Mouse (Mus musculus) hindbrain, embryonic 16.5 days (tissue): ENCODE results near the gene Paf1. TPM values are rescaled to one million over a fixed set of nuclear protein-coding genes. Genes with fewer than 3 reads are reported as not detected.
A peak's percentile ranks its signal among the peaks of the same experiment; 100 is the strongest.

Experiments
- ATAC-seq: fragments of 200-750 bp; cut with Nextera tagmentation; 2 replicates; pipeline ENCODE4 v1.8.0; 2017; ENCODE audit warnings: moderate TSS enrichment, moderate library complexity
- H3K27ac ChIP-seq: fragments of 300-500 bp; sonication (generic); 2 replicates; pipeline ENCODE4 v1.5.1; 2014; ENCODE audit warnings: low read depth, mild to moderate bottlenecking, control low read depth, low read length, moderate library complexity
- H3K27me3 ChIP-seq: fragments of 300-500 bp; sonication (generic); replicated peaks from 2 replicates; pipeline ENCODE4 v1.6.1; 2014; ENCODE audit warnings: low read length; ENCODE audit not compliant: control insufficient read depth, insufficient read depth
- H3K36me3 ChIP-seq: fragments of 300-500 bp; sonication (generic); 2 replicates; pipeline ENCODE4 v1.6.1; 2014; ENCODE audit warnings: mild to moderate bottlenecking, low read length, moderate library complexity, mixed read lengths; ENCODE audit not compliant: control insufficient read depth, insufficient read depth
- H3K4me1 ChIP-seq: fragments of 300-500 bp; sonication (generic); 2 replicates; pipeline ENCODE4 v1.6.1; 2014; ENCODE audit warnings: low read depth, low read length; ENCODE audit not compliant: control insufficient read depth, insufficient read depth
- H3K4me2 ChIP-seq: fragments of 300-500 bp; sonication (generic); 2 replicates; pipeline ENCODE4 v1.6.1; 2014; ENCODE audit warnings: mild to moderate bottlenecking, low read length, control low read depth, moderate library complexity
- H3K4me3 ChIP-seq: fragments of 300-500 bp; sonication (generic); 2 replicates; pipeline ENCODE4 v1.5.1; 2014; ENCODE audit warnings: mild to moderate bottlenecking, low read length, control low read depth, moderate library complexity
- H3K9ac ChIP-seq: fragments of 300-500 bp; sonication (generic); 2 replicates; pipeline ENCODE4 v1.6.1; 2014; ENCODE audit warnings: low read depth, mild to moderate bottlenecking, control low read depth, low read length, moderate library complexity
- H3K9me3 ChIP-seq: fragments of 300-500 bp; sonication (generic); 2 replicates; pipeline ENCODE4 v1.6.1; 2014; ENCODE audit warnings: mild to moderate bottlenecking, low read length, moderate library complexity; ENCODE audit not compliant: control insufficient read depth
- WGBS: fragments of 180-500 bp; shearing (Covaris S2); extraction: QIAGEN DNeasy Blood & Tissue Kit; methylation state at CpG from one replicate; pipeline ENCODE4 v1.1.7; 2014; 5-methylcytosine and 5-hydroxymethylcytosine counted together
- polyA plus RNA-seq: library from polyadenylated mRNA; unstranded; fragments of >200 nt; fragmentation: Nextera tagmentation; extraction: Ambion mirVana; gene quantifications from 2 replicates; pipeline ENCODE4 v1.2.1, GENCODE M21; 2015

Paf1 gene
- polyA plus RNA-seq, 1 experiment from 2014 or later, result 102 TPM

DNA sequence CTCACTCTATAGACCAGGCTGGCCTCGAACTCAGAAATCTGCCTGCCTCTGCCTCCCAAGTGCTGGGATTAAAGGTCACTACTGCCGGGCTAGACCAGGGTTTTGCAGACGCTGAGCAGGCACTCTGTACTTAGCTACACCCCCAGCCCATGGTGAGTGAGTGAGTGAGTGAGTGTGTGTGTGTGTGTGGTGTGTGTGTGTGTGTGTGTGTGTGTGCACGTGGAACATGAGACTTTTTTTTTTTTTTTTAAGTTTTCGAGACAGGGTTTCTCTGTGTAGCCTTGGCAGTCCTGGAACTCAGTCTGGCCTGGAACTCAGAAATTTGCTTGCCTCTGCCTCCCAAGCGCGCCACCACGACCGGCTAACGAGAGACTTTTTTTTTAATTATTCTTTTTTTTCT is 18.1 kb upstream of the Paf1 start:
- 77% methylated on average over 10 of the region's 10 CpGs for WGBS
- peaks cover 44% of the 10 kb centered on the region for H3K4me1 ChIP-seq
- no peak overlapping the region for H3K9ac ChIP-seq
- no peaks in the 10 kb centered on the region for H3K36me3 ChIP-seq
- H3K27ac ChIP-seq, result no peak overlapping the region; the same call in 1 of the 2 replicates
- no peak overlapping the region for H3K4me2 ChIP-seq
- no peak overlapping the region for H3K4me3 ChIP-seq
- no peak for ATAC-seq
- H3K9me3 ChIP-seq, result no peaks in the 10 kb centered on the region
- H3K27me3 ChIP-seq, result no peaks in the 10 kb centered on the region

DNA sequence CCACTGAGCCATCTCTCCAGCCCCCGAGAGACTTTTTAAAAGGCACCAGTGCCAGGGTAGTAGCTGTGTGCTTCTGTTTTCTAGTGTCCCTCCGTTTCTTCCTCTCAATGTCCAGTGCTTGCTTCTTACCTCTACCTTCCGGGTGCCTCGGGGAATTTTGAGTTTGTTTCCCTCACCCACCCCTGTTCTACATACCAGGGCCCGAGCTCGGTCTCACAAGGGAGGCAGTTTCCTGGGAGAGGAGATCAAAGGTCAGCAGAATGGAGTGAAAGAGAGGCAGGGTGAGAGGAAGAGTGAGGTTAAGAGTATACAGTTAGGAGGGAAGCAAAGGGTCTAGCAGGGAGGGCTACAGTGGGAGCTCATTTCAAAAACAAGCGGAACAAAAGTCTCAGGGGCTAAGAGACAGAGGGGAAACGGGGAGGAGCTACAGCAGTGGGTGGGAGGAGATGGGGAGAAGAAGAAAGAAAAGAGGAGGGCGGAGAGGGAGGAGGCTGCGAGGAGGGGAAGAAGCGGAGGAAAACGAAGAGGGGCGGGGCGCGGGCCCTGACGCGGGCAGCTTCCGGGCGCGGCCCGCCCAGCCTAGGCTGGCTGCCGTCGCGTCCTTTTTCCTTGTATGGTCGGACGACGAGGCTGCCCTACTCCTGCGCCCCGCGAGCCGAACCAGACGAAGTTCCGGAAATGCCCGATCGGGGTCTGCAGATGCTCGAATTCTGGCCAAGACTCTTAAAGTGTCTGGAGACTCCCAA is 17.4 kb upstream of the Paf1 start:
- Histone ChIP-seq H3K27ac (peak overlapping the region; percentile 87), H3K27me3 (no peaks in the 10 kb centered on the region), H3K9ac (peak overlapping the region; percentile 69), H3K4me1 (peaks cover 38% of the 10 kb centered on the region), H3K4me2 (peak overlapping the region; percentile 53), H3K36me3 (no peaks in the 10 kb centered on the region), H3K9me3 (no peaks in the 10 kb centered on the region), H3K4me3 (peak overlapping the region; percentile 48)
- ATAC-seq, result peak; percentile 23
- 1% methylated on average over 36 of the region's 36 CpGs for WGBS

- WGBS, result 5% methylated on average over 30 of the region's 30 CpGs
- peaks cover 29% of the 10 kb centered on the region for H3K4me1 ChIP-seq
- peak overlapping the region; percentile 87 for H3K27ac ChIP-seq
Observed at GRCm38 (mm10) chr7:28376011-28376771, 16.6 kb upstream of the Paf1 start.

DNA sequence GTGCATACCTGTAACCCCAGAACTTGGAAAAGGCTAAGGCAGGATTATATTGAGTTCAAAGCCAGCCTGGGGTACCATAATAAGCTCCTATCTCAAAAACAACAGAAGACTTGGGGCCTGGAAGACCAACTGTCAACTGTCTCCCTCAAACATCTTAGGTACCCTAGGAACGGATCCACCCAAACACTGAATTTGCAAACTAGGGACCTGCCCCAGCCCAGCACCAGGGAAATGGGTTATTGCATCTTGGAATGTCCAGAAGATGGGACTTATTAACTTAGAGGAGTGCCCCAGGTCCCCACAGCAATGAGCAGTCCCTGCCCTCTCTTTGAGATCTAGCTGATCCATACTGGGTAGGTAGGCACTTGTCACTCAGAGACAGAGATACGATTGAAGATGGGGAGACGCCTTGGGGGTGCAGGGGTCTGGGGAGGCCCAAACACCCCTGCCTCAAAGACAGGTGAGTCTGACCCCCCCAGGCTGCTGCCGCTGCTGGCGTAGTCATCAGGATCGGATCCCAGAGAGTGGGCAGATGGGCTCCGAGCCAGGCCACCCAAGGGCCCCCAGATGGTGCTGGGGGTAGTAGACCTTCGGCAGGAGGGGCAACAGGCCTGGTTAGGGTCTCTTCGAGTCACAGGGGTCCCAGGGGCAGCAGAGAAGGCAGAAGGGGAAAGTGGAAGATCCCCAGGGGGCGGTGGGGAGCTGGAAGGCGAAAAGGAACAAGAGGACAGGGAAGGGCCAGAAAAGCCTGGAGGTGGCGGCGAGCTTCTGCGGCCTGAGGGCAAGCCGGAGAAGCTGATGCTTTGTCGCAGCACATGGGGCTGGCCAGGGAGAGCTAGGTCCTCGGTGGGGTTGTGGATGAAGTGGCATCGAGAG is 15.3 kb upstream of the Paf1 start:
- peak overlapping the region; percentile 36 for H3K9ac ChIP-seq
- peaks cover 32% of the 10 kb centered on the region for H3K4me1 ChIP-seq
- no peak overlapping the region for H3K27ac ChIP-seq
- peak overlapping the region; percentile 70 for H3K4me2 ChIP-seq
- no peaks in the 10 kb centered on the region for H3K36me3 ChIP-seq
- no peaks in the 10 kb centered on the region for H3K9me3 ChIP-seq
- WGBS, result 68% methylated on average over 18 of the region's 18 CpGs
- no peak for ATAC-seq
- no peaks in the 10 kb centered on the region for H3K27me3 ChIP-seq
- H3K4me3 ChIP-seq, result peak overlapping the region; percentile 14

More at GRCm38 (mm10) chr7:28376011-28376771, 16.6 kb upstream of the Paf1 start:
- Histone ChIP-seq H3K4me3 (peak overlapping the region; percentile 48), H3K4me2 (peak overlapping the region; percentile 53), H3K36me3 (no peaks in the 10 kb centered on the region), H3K9ac (peak overlapping the region; percentile 69), H3K27me3 (no peaks in the 10 kb centered on the region), H3K9me3 (no peaks in the 10 kb centered on the region)
- ATAC-seq, result no peak

GRCm38 (mm10) chr7:28378066-28378690 is 14.6 kb upstream of the Paf1 start:
- WGBS, result 52% methylated on average over 31 of the region's 32 CpGs

GRCm38 (mm10) chr7:28378769-28379651 is 13.7 kb upstream of the Paf1 start:
- Histone ChIP-seq H3K4me1 (peaks cover 36% of the 10 kb centered on the region), H3K9me3 (no peaks in the 10 kb centered on the region), H3K9ac (peak overlapping the region; percentile 70), H3K4me2 (peak overlapping the region; percentile 70), H3K27me3 (no peaks in the 10 kb centered on the region), H3K27ac (peak overlapping the region; percentile 72), H3K36me3 (no peaks in the 10 kb centered on the region), H3K4me3 (peak overlapping the region; percentile 53)
- ATAC-seq, result peak; percentile 31
- WGBS, result under 1% methylated on average over 52 of the region's 53 CpGs

More at GRCm38 (mm10) chr7:28378066-28378690, 14.6 kb upstream of the Paf1 start:
- Histone ChIP-seq H3K27me3 (no peaks in the 10 kb centered on the region), H3K27ac (0 out of 2 replicates have a peak overlapping the region, but pooled peaks have one; percentile 72), H3K36me3 (no peaks in the 10 kb centered on the region), H3K4me1 (peaks cover 36% of the 10 kb centered on the region), H3K4me2 (peak overlapping the region; percentile 70), H3K9ac (peak overlapping the region; percentile 70), H3K9me3 (no peaks in the 10 kb centered on the region), H3K4me3 (peak overlapping the region; percentile 53)
- no peak for ATAC-seq

DNA sequence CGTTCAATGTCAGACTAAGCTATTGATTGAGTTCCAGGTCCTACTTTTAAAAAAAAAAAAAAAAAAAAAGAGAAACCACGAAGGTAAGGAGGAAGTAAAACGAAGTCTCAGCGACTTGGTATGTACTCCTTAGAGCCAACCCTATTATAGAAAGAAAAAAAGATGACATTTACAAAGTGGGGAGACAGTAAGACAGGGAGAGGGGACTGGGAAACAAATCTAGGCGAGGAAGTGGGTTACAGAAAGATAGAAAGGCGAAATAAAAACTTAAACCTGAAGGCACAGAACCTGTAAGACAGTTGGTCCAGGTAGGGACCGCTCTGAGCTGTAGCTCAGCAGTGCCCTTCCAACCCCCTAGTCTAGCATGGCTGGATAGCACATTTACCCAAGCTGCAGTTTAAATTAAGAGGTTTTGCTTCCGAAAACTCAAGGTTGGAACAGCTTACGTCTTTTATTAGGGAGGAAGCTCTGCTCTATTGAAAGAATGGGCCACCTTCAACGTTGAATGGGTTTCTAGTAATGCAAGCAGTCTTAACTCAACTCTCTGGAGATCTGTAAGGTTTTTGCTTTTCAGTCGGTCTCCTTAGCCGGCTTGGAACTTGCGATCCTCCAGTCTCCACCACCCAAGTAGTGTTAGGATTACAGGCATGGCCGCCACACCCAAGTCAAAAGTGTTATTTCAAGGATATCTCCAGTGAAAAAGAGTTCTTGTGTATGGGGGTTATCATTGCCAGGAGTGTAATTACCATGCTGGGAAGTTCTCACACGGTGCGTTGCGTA is 12.3 kb upstream of the Paf1 start, which contains the start of gene Zfp36:
Zfp36 (minus strand) TSS at position 17 of the 780 bp plus-strand sequence.
- no peaks in the 10 kb centered on the region for H3K27me3 ChIP-seq
- peak within 1 kb of the TSS; percentile 70 for H3K9ac ChIP-seq
- H3K27ac ChIP-seq, result peak within 1 kb of the TSS; percentile 72
- 56% methylated on average over 17 of the region's 17 CpGs for WGBS
- peak within 1 kb of the TSS; percentile 70 for H3K4me2 ChIP-seq
- H3K36me3 ChIP-seq, result no peaks in the 10 kb centered on the region
- ATAC-seq, result no peak
- H3K4me1 ChIP-seq, result peaks cover 34% of the 10 kb centered on the region
- no peaks in the 10 kb centered on the region for H3K9me3 ChIP-seq
- peak within 1 kb of the TSS; percentile 53 for H3K4me3 ChIP-seq
